Mouse (Mus musculus): ENCODE data around the gene Specc1.

The Specc1 gene

GRCm38 (mm10) chr11:62015071-62015654, 58.6 kb downstream of the Specc1 start:
- ATAC-seq (ENCODE audit: low TSS enrichment) = peak; percentile 12; the same call in 1 of the 2 replicates

GRCm38 (mm10) chr11:62016985-62017384, 60.4 kb downstream of the Specc1 start:
- no peak for ATAC-seq (ENCODE audit: low TSS enrichment)

GRCm38 (mm10) chr11:62018315-62019205, 62.0 kb downstream of the Specc1 start:
- no peak for ATAC-seq (ENCODE audit: low TSS enrichment)

GRCm38 (mm10) chr11:62019857-62020256, 63.3 kb downstream of the Specc1 start:
- no peak for ATAC-seq (ENCODE audit: low TSS enrichment)

- no peak for ATAC-seq (ENCODE audit: low TSS enrichment)
Measured at GRCm38 (mm10) chr11:62020898-62021297, 64.3 kb downstream of the Specc1 start.

- no peak for ATAC-seq (ENCODE audit: low TSS enrichment)
Measured at GRCm38 (mm10) chr11:62022105-62022504, 65.5 kb downstream of the Specc1 start.

GRCm38 (mm10) chr11:62022718-62023493, 66.3 kb downstream of the Specc1 start:
- ATAC-seq (ENCODE audit: low TSS enrichment) = peak; percentile 54; the same call in 1 of the 2 replicates

GRCm38 (mm10) chr11:62023494-62024233, 67.1 kb downstream of the Specc1 start:
- ATAC-seq (ENCODE audit: low TSS enrichment) = no peak

- no peak for ATAC-seq (ENCODE audit: low TSS enrichment)
Measured at GRCm38 (mm10) chr11:62024234-62024601, 67.7 kb downstream of the Specc1 start.

- no peak for ATAC-seq (ENCODE audit: low TSS enrichment)
Measured at GRCm38 (mm10) chr11:62024952-62025351, 68.4 kb downstream of the Specc1 start.

GRCm38 (mm10) chr11:62025770-62026169, 69.2 kb downstream of the Specc1 start:
- no peak for ATAC-seq (ENCODE audit: low TSS enrichment)

GRCm38 (mm10) chr11:62026345-62026815, 69.8 kb downstream of the Specc1 start:
- peak; percentile 72; the same call in 1 of the 2 replicates for ATAC-seq (ENCODE audit: low TSS enrichment)

- ATAC-seq (ENCODE audit: low TSS enrichment) = no peak
Measured at GRCm38 (mm10) chr11:62027271-62027670, 70.7 kb downstream of the Specc1 start.

GRCm38 (mm10) chr11:62027705-62028104, 71.1 kb downstream of the Specc1 start:
- ATAC-seq (ENCODE audit: low TSS enrichment) = no peak

- no peak for ATAC-seq (ENCODE audit: low TSS enrichment)
Measured at GRCm38 (mm10) chr11:62029171-62029570, 72.6 kb downstream of the Specc1 start.

GRCm38 (mm10) chr11:62034564-62034963, 78.0 kb downstream of the Specc1 start:
- ATAC-seq (ENCODE audit: low TSS enrichment) = no peak

- ATAC-seq (ENCODE audit: low TSS enrichment) = no peak
Measured at GRCm38 (mm10) chr11:62035220-62035619, 78.7 kb downstream of the Specc1 start.

- no peak for ATAC-seq (ENCODE audit: low TSS enrichment)
Measured at GRCm38 (mm10) chr11:62040122-62040521, 83.6 kb downstream of the Specc1 start.

GRCm38 (mm10) chr11:62044627-62045026, 88.1 kb downstream of the Specc1 start:
- peak; percentile 60 for ATAC-seq (ENCODE audit: low TSS enrichment)

GRCm38 (mm10) chr11:62045964-62046363, 89.4 kb downstream of the Specc1 start:
- no peak for ATAC-seq (ENCODE audit: low TSS enrichment)
